ENCODE assay signal across 24 mouse cellular contexts in genomic region chr16:34011991-34012845, GRCm38 (mm10). TPM values are rescaled to one million over a fixed set of nuclear protein-coding genes. Genes with fewer than 3 reads are reported as not detected.
DNase-seq lines count a peak whose midpoint lies in the region; TF ChIP-seq lines count a peak whose summit lies in the region.
"Had no signal": no experiment of that assay in that cellular context is flagged by ENCODE, and none has a peak within 500 bp of the region (broad histone marks: within the 10 kb centered on the region; RNA-seq: fewer than 3 reads in every experiment).

No protein-coding gene starts in this region.

- no peak for TF ChIP-seq CTCF in gastrocnemius, adult 2 months (IDR thresholded peaks at IDR 0.05)

- peaks cover 75% of the 10 kb centered on the region for H3K36me3 ChIP-seq in heart, embryonic 10.5 days

- H3K4me3 ChIP-seq in gastrocnemius, adult 2 months = no peak overlapping the region
- no peak overlapping the region for H3K4me3 ChIP-seq in heart, embryonic 10.5 days
- H3K4me3 ChIP-seq: embryonic facial prominence, embryonic 12.5 days; embryonic facial prominence, embryonic 15.5 days; heart, adult 2 months; heart, embryonic 15.5 days; kidney, embryonic 15.5 days had no signal

- intact Hi-C loops in gastrocnemius, adult 2 months (cut with DNase I) = loop anchor here (5.0 kb wide), 1 partner anchor 45 kb away; no protein-coding TSS in a partner anchor
- intact Hi-C loops in gastrocnemius, postnatal 14 days (cut with DNase I; ENCODE audit: low total_unique reads) = no loop called here

- no peaks in the 10 kb centered on the region for H3K27me3 ChIP-seq in heart, embryonic 10.5 days (ENCODE audit: insufficient read depth, poor library complexity, severe bottlenecking)
- H3K27me3 ChIP-seq: embryonic facial prominence, embryonic 12.5 days; embryonic facial prominence, embryonic 15.5 days; heart, embryonic 15.5 days; kidney, embryonic 15.5 days had no signal

- peak; percentile 70 for DNase-seq in gastrocnemius, adult 2 months
- no peak for DNase-seq in gastrocnemius, postnatal 14 days
- DNase-seq in heart, embryonic 10.5 days (ENCODE audit: low spot score) = no peak
- no peak for DNase-seq in heart, adult 18-20 months
- DNase-seq in layer of hippocampus, adult 9-11 months = peak; percentile 2
- DNase-seq in layer of hippocampus, adult 11-12 months (ENCODE audit: low spot score) = no peak
- DNase-seq in skeletal muscle tissue, adult 2 months (ENCODE audit: low read depth, low spot score) = peak; percentile 49
- no peak for DNase-seq in kidney, adult 8-10 months
- DNase-seq: adrenal gland, adult 8-10 months; adrenal gland, postnatal 25 days; cerebellum, adult 11-12 months; cerebellum, adult 9-10 months; cerebellum, postnatal 14 days; forebrain, postnatal 0 days; heart, postnatal 14 days; heart, postnatal 4 days; kidney, adult 2 months had no signal

- peaks cover 20% of the 10 kb centered on the region for H3K4me1 ChIP-seq in heart, embryonic 10.5 days
- H3K4me1 ChIP-seq: embryonic facial prominence, embryonic 12.5 days; embryonic facial prominence, embryonic 15.5 days; kidney, embryonic 15.5 days had no signal

- H3K27ac ChIP-seq in gastrocnemius, adult 2 months = peak overlapping the region; percentile 84
- peak overlapping the region; percentile 37; the same call in 1 of the 2 replicates for H3K27ac ChIP-seq in heart, embryonic 10.5 days
- H3K27ac ChIP-seq: embryonic facial prominence, embryonic 12.5 days; embryonic facial prominence, embryonic 15.5 days; heart, adult 2 months; heart, embryonic 15.5 days; hindbrain, embryonic 14.5 days; hindbrain, postnatal 0 days; kidney, embryonic 15.5 days had no signal

- WGBS in heart, embryonic 10.5 days = 74% methylated on average over 20 of the region's 20 CpGs

- H3K9me3 ChIP-seq in heart, embryonic 10.5 days = peaks cover 6% of the 10 kb centered on the region; the same call in 1 of the 2 replicates
- H3K9me3 ChIP-seq: heart, embryonic 15.5 days had no signal

RNA-seq across cellular contexts. Expression of gene Umps, which starts 45.4 kb away (rescaled TPM):
- 1 to 10 TPM; 5.3 to 7.3 TPM for total RNA-seq in gastrocnemius, adult 2 months (2021)
- total RNA-seq in gastrocnemius, postnatal 14 days (2021) = 1 to 10 TPM; 5.3 to 7.0 TPM
- 52.2 and 76.3 TPM in 2 replicates for polyA plus RNA-seq in heart, embryonic 10.5 days (2016; fragmentation: Nextera tagmentation; extraction: Ambion mirVana)
- 1 to 10 TPM; 8.6 to 9.6 TPM for total RNA-seq in heart, adult 18-20 months (2021)

Comparison
In these comparisons a context has a peak if more than half of its experiments do, and no peak if none do; other contexts are left out.
1. DNase-seq: peak in gastrocnemius, adult 2 months (single experiment), layer of hippocampus, adult 9-11 months (single experiment) and skeletal muscle tissue, adult 2 months (single experiment); none in gastrocnemius, postnatal 14 days (single experiment), heart, embryonic 10.5 days (single experiment), heart, adult 18-20 months (0 of 2), layer of hippocampus, adult 11-12 months (single experiment) and kidney, adult 8-10 months (0 of 2).